Mouse (Mus musculus): ENCODE results near the gene Wdr48. TPM values are rescaled to one million over a fixed set of nuclear protein-coding genes. Genes with fewer than 3 reads are reported as not detected.

Wdr48 gene
- polyA plus RNA-seq, 1 experiment from 2014 or later: 64.0 TPM

DNA sequence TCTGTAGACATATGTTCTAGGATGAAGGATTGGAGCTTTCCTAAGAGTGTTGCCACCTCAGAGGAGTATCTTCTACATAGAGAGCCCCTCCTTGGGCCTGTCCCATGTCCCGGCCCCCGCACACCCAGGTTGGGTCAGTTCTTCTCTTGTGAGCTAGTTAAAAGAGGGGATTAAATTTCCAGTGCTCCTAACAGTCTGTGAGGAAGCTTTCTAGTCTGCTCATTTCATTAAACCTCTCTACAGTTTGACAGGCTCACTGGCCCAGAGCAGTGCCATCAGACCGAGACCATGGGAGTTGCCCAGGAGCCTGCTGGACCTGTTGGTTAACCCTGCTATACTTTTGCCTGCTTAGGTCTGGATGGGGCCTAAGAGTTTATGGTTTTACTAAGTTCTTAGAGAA is 14.0 kb downstream of the Wdr48 start:
- Histone ChIP-seq H3K4me1 (ENCODE audit: control insufficient read depth, insufficient read depth, low read length) (no peaks in the 10 kb centered on the region), H3K9ac (replicated peaks; ENCODE audit: low read length) (no peak overlapping the region), H3K27me3 (ENCODE audit: control insufficient read depth, insufficient read depth, low read length) (no peaks in the 10 kb centered on the region), H3K4me2 (ENCODE audit: low read depth, low read length) (no peak overlapping the region), H3K36me3 (replicated peaks; ENCODE audit: control insufficient read depth, insufficient read depth, low read depth, low read length) (peaks cover 9% of the 10 kb centered on the region), H3K27ac (replicated peaks; ENCODE audit: low read depth, low read length) (no peak overlapping the region), H3K9me3 (replicated peaks; ENCODE audit: control insufficient read depth, low read length) (no peaks in the 10 kb centered on the region), H3K4me3 (ENCODE audit: low read depth, low read length) (no peak overlapping the region)
- 94% methylated on average over 3 of the region's 3 CpGs for WGBS
- ATAC-seq (replicated peaks; ENCODE audit: insufficient number of reproducible peaks, low FRiP score, low TSS enrichment, low read depth): no peak
- DNase-seq (ENCODE audit: low spot score): no peak

GRCm38 (mm10) chr9:119909931-119910330 is 15.3 kb downstream of the Wdr48 start:
- no peaks in the 10 kb centered on the region for H3K27me3 ChIP-seq (ENCODE audit: control insufficient read depth, insufficient read depth, low read length)
- H3K4me2 ChIP-seq (ENCODE audit: low read depth, low read length): no peak overlapping the region
- no peak overlapping the region for H3K9ac ChIP-seq (replicated peaks; ENCODE audit: low read length)
- no peak overlapping the region for H3K27ac ChIP-seq (replicated peaks; ENCODE audit: low read depth, low read length)
- peaks cover 6% of the 10 kb centered on the region for H3K36me3 ChIP-seq (replicated peaks; ENCODE audit: control insufficient read depth, insufficient read depth, low read depth, low read length)
- DNase-seq (ENCODE audit: low spot score): no peak
- no peak for ATAC-seq (replicated peaks; ENCODE audit: insufficient number of reproducible peaks, low FRiP score, low TSS enrichment, low read depth)
- no peak overlapping the region for H3K4me3 ChIP-seq (ENCODE audit: low read depth, low read length)
- no peaks in the 10 kb centered on the region for H3K9me3 ChIP-seq (replicated peaks; ENCODE audit: control insufficient read depth, low read length)
- 88% methylated on average over 3 of the region's 3 CpGs for WGBS
- no peaks in the 10 kb centered on the region for H3K4me1 ChIP-seq (ENCODE audit: control insufficient read depth, insufficient read depth, low read length)

- no peaks in the 10 kb centered on the region for H3K9me3 ChIP-seq (replicated peaks; ENCODE audit: control insufficient read depth, low read length)
- peaks cover 6% of the 10 kb centered on the region for H3K36me3 ChIP-seq (replicated peaks; ENCODE audit: control insufficient read depth, insufficient read depth, low read depth, low read length)
- no peak overlapping the region for H3K27ac ChIP-seq (replicated peaks; ENCODE audit: low read depth, low read length)
- WGBS: 79% methylated on average over 13 of the region's 13 CpGs
- no peak for ATAC-seq (replicated peaks; ENCODE audit: insufficient number of reproducible peaks, low FRiP score, low TSS enrichment, low read depth)
- H3K4me3 ChIP-seq (ENCODE audit: low read depth, low read length): no peak overlapping the region
- DNase-seq (ENCODE audit: low spot score): peak; percentile 31
- H3K4me2 ChIP-seq (ENCODE audit: low read depth, low read length): no peak overlapping the region
- H3K4me1 ChIP-seq (ENCODE audit: control insufficient read depth, insufficient read depth, low read length): no peaks in the 10 kb centered on the region
- H3K9ac ChIP-seq (replicated peaks; ENCODE audit: low read length): no peak overlapping the region
- no peaks in the 10 kb centered on the region for H3K27me3 ChIP-seq (ENCODE audit: control insufficient read depth, insufficient read depth, low read length)
Observed at GRCm38 (mm10) chr9:119913087-119913838, 18.6 kb downstream of the Wdr48 start.

DNA sequence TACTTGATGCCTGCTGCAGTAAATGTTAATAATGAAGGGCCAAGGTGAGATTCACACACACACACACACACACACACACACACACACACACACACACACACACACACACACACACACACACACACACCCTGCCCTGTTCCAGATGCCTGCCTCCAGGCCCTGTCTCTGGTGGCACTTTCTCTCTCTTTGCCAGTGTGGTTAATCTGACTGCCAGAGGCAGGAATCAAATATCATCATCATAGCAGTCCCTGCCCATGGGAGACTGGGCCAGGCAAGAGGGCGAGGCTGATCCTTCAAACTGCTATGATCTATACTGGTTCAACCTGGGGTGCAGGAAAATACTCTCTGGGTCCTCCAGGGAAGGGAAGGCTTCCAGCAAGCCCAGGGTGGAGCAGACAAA is 25.2 kb downstream of the Wdr48 start:
- Histone ChIP-seq H3K9ac (replicated peaks; ENCODE audit: low read length) (no peak overlapping the region), H3K4me3 (ENCODE audit: low read depth, low read length) (no peak overlapping the region), H3K36me3 (replicated peaks; ENCODE audit: control insufficient read depth, insufficient read depth, low read depth, low read length) (peaks cover 8% of the 10 kb centered on the region), H3K27me3 (ENCODE audit: control insufficient read depth, insufficient read depth, low read length) (no peaks in the 10 kb centered on the region), H3K4me1 (ENCODE audit: control insufficient read depth, insufficient read depth, low read length) (no peaks in the 10 kb centered on the region), H3K9me3 (replicated peaks; ENCODE audit: control insufficient read depth, low read length) (no peaks in the 10 kb centered on the region), H3K27ac (replicated peaks; ENCODE audit: low read depth, low read length) (no peak overlapping the region), H3K4me2 (ENCODE audit: low read depth, low read length) (no peak overlapping the region)
- DNase-seq (ENCODE audit: low spot score): no peak
- 91% methylated on average over 1 of the region's 1 CpGs for WGBS
- ATAC-seq (replicated peaks; ENCODE audit: insufficient number of reproducible peaks, low FRiP score, low TSS enrichment, low read depth): no peak

GRCm38 (mm10) chr9:119923462-119923861 is 28.8 kb downstream of the Wdr48 start:
- Histone ChIP-seq H3K4me3 (ENCODE audit: low read depth, low read length) (no peak overlapping the region), H3K9ac (replicated peaks; ENCODE audit: low read length) (no peak overlapping the region), H3K4me1 (ENCODE audit: control insufficient read depth, insufficient read depth, low read length) (no peaks in the 10 kb centered on the region), H3K36me3 (replicated peaks; ENCODE audit: control insufficient read depth, insufficient read depth, low read depth, low read length) (peaks cover 9% of the 10 kb centered on the region; the same call in 1 of the 2 replicates), H3K4me2 (ENCODE audit: low read depth, low read length) (no peak overlapping the region), H3K27me3 (ENCODE audit: control insufficient read depth, insufficient read depth, low read length) (no peaks in the 10 kb centered on the region), H3K9me3 (replicated peaks; ENCODE audit: control insufficient read depth, low read length) (no peaks in the 10 kb centered on the region), H3K27ac (replicated peaks; ENCODE audit: low read depth, low read length) (no peak overlapping the region)
- DNase-seq (ENCODE audit: low spot score): no peak
- ATAC-seq (replicated peaks; ENCODE audit: insufficient number of reproducible peaks, low FRiP score, low TSS enrichment, low read depth): no peak
- WGBS: 98% methylated on average over 4 of the region's 4 CpGs

DNA sequence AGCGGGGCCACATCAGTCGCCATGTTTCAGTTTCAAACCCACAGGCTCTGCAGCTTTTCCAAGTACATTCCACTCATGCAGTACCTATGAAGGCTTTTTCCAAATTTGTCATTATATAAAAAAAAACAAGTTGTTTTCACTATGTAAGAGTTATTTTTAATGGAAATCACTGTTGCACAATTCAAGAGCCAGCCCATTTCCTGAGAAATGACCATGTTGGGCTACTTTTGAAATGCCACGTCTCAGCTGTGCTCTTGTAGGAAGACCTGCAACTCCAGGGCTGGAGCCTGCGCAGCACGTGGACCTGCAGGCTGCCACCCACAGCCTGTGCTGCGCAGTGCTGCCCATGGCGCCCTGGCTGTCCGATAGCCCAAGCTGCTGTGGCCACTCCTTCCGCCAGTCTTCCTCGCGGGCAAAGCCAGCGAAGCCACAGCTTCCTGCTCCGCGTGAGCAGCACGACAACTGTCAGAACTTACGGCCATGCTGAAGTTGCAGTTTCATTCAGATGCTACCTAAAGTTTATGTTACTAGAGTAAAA is 30.5 kb downstream of the Wdr48 start:
- Histone ChIP-seq H3K27me3 (ENCODE audit: control insufficient read depth, insufficient read depth, low read length) (no peaks in the 10 kb centered on the region), H3K36me3 (replicated peaks; ENCODE audit: control insufficient read depth, insufficient read depth, low read depth, low read length) (peaks cover 7% of the 10 kb centered on the region; the same call in 1 of the 2 replicates), H3K9me3 (replicated peaks; ENCODE audit: control insufficient read depth, low read length) (no peaks in the 10 kb centered on the region), H3K27ac (replicated peaks; ENCODE audit: low read depth, low read length) (no peak overlapping the region), H3K9ac (replicated peaks; ENCODE audit: low read length) (no peak overlapping the region), H3K4me1 (ENCODE audit: control insufficient read depth, insufficient read depth, low read length) (no peaks in the 10 kb centered on the region), H3K4me3 (ENCODE audit: low read depth, low read length) (no peak overlapping the region), H3K4me2 (ENCODE audit: low read depth, low read length) (no peak overlapping the region)
- ATAC-seq (replicated peaks; ENCODE audit: insufficient number of reproducible peaks, low FRiP score, low TSS enrichment, low read depth) (no peak), DNase-seq (ENCODE audit: low spot score) (no peak)
- WGBS: 94% methylated on average over 16 of the region's 16 CpGs

DNA sequence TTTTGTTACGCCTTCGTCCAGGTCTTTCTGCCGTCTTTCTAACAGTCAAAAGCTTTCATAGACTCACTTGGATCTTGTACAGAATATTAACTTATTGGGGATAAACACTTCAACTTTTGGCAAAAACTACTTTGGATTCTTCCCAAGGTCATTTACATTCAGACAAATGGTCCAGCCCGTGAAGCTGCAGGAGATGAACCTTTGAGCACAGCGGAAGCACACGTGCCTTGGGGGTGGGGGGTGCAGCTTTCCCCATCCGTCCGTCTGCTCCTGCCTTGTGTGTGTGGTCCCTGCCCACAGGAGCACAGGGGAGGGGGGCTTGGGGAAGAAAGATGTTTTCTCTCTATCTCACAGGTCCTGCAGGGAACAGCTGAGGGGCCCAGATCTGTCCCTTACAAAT is 31.1 kb downstream of the Wdr48 start:
- Histone ChIP-seq H3K36me3 (replicated peaks; ENCODE audit: control insufficient read depth, insufficient read depth, low read depth, low read length) (peaks cover 7% of the 10 kb centered on the region; the same call in 1 of the 2 replicates), H3K4me1 (ENCODE audit: control insufficient read depth, insufficient read depth, low read length) (no peaks in the 10 kb centered on the region), H3K4me2 (ENCODE audit: low read depth, low read length) (no peak overlapping the region), H3K27ac (replicated peaks; ENCODE audit: low read depth, low read length) (no peak overlapping the region), H3K9ac (replicated peaks; ENCODE audit: low read length) (no peak overlapping the region), H3K9me3 (replicated peaks; ENCODE audit: control insufficient read depth, low read length) (no peaks in the 10 kb centered on the region), H3K27me3 (ENCODE audit: control insufficient read depth, insufficient read depth, low read length) (no peaks in the 10 kb centered on the region), H3K4me3 (ENCODE audit: low read depth, low read length) (no peak overlapping the region)
- WGBS: 92% methylated on average over 8 of the region's 8 CpGs
- DNase-seq (ENCODE audit: low spot score): no peak
- ATAC-seq (replicated peaks; ENCODE audit: insufficient number of reproducible peaks, low FRiP score, low TSS enrichment, low read depth): no peak

GRCm38 (mm10) chr9:119926497-119926896 is 31.8 kb downstream of the Wdr48 start:
- 77% methylated on average over 5 of the region's 5 CpGs for WGBS
- H3K27ac ChIP-seq (replicated peaks; ENCODE audit: low read depth, low read length): no peak overlapping the region

More at GRCm38 (mm10) chr9:119926497-119926896, 31.8 kb downstream of the Wdr48 start:
- DNase-seq (ENCODE audit: low spot score): no peak
- Histone ChIP-seq H3K9ac (replicated peaks; ENCODE audit: low read length) (no peak overlapping the region), H3K4me2 (ENCODE audit: low read depth, low read length) (no peak overlapping the region), H3K4me1 (ENCODE audit: control insufficient read depth, insufficient read depth, low read length) (no peaks in the 10 kb centered on the region), H3K9me3 (replicated peaks; ENCODE audit: control insufficient read depth, low read length) (no peaks in the 10 kb centered on the region), H3K4me3 (ENCODE audit: low read depth, low read length) (no peak overlapping the region), H3K36me3 (replicated peaks; ENCODE audit: control insufficient read depth, insufficient read depth, low read depth, low read length) (peaks cover 7% of the 10 kb centered on the region; the same call in 1 of the 2 replicates), H3K27me3 (ENCODE audit: control insufficient read depth, insufficient read depth, low read length) (no peaks in the 10 kb centered on the region)
- no peak for ATAC-seq (replicated peaks; ENCODE audit: insufficient number of reproducible peaks, low FRiP score, low TSS enrichment, low read depth)

Data from embryonic facial prominence, embryonic 11.5 days (tissue).